Mouse (Mus musculus) lung, adult 18-20 months (tissue): ENCODE data around the gene Abat.

Experiments used
- DNase-seq, 2 experiments: peaks; one replicate each; pipeline ENCODE4 v3.0.0; 2022; ENCODE audit warnings: mixed read lengths in 2 of 2

Gene Abat

GRCm38 (mm10) chr16:8513236-8513906 is at the start of gene Abat:
Abat (plus strand) TSS chr16:8513429.
- peak; percentile 91 to 94 for DNase-seq

- DNase-seq = no peak
Observed at GRCm38 (mm10) chr16:8470132-8470531, 43.1 kb upstream of the Abat start.

GRCm38 (mm10) chr16:8470603-8471481 is 42.4 kb upstream of the Abat start, which contains the start of gene Mettl22:
Mettl22 (plus strand) TSS chr16:8470788.
- DNase-seq = peak; percentile 90 to 93

GRCm38 (mm10) chr16:8487396-8488005 is 25.7 kb upstream of the Abat start:
- no peak for DNase-seq

- no peak for DNase-seq
Observed at GRCm38 (mm10) chr16:8489340-8489739, 23.9 kb upstream of the Abat start.

- no peak for DNase-seq
Observed at GRCm38 (mm10) chr16:8491743-8492490, 21.3 kb upstream of the Abat start.

GRCm38 (mm10) chr16:8494268-8494667 is 19.0 kb upstream of the Abat start:
- peak; percentile 32 to 66 for DNase-seq

- DNase-seq = no peak
Observed at GRCm38 (mm10) chr16:8496967-8497366, 16.3 kb upstream of the Abat start.

GRCm38 (mm10) chr16:8504271-8504670 is 9.0 kb upstream of the Abat start:
- DNase-seq = no peak

- no peak for DNase-seq
Observed at GRCm38 (mm10) chr16:8509894-8510293, 3.3 kb upstream of the Abat start.

GRCm38 (mm10) chr16:8512830-8513229 is 399 bp upstream of the Abat start:
- no peak for DNase-seq

- DNase-seq = no peak
Observed at GRCm38 (mm10) chr16:8514180-8514579, 951 bp downstream of the Abat start.

- DNase-seq = no peak
Observed at GRCm38 (mm10) chr16:8520525-8520924, 7.3 kb downstream of the Abat start.

- no peak for DNase-seq
Observed at GRCm38 (mm10) chr16:8521322-8521721, 8.1 kb downstream of the Abat start.

- peak; percentile 18 for DNase-seq
Observed at GRCm38 (mm10) chr16:8523480-8524144, 10.4 kb downstream of the Abat start.

- no peak for DNase-seq
Observed at GRCm38 (mm10) chr16:8524163-8524847, 11.1 kb downstream of the Abat start.

GRCm38 (mm10) chr16:8525293-8525692 is 12.1 kb downstream of the Abat start:
- no peak for DNase-seq

- no peak for DNase-seq
Observed at GRCm38 (mm10) chr16:8525877-8526276, 12.6 kb downstream of the Abat start.

- DNase-seq = no peak
Observed at GRCm38 (mm10) chr16:8529389-8529788, 16.2 kb downstream of the Abat start.

- DNase-seq = no peak
Observed at GRCm38 (mm10) chr16:8530018-8530417, 16.8 kb downstream of the Abat start.

GRCm38 (mm10) chr16:8532461-8532860 is 19.2 kb downstream of the Abat start:
- no peak for DNase-seq

- no peak for DNase-seq
Observed at GRCm38 (mm10) chr16:8532894-8533293, 19.7 kb downstream of the Abat start.
